8 mouse cellular contexts compared by ENCODE assay signal in the genomic region with DNA sequence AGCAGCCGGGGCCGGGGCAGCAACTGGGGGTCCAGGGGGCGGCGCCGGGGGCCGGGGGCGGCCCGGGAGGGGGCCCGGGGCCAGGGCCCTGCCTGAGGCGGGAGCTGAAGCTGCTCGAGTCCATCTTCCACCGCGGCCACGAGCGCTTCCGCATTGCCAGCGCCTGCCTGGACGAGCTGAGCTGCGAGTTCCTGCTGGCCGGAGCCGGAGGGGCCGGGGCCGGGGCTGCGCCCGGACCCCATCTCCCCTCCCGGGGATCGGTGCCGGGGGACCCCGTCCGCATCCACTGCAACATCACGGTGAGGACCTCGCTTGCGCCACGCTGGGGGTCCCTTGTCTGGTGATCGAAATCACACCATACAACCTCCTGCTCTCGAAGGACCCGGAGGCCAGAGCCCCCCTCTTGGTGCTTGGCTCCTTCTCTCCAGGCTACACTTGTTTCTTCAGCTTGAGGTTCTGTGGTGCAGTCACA. TPM values are rescaled to one million over a fixed set of nuclear protein-coding genes. Genes with fewer than 3 reads are reported as not detected.
A peak's percentile ranks its signal among the peaks of the same experiment; 100 is the strongest.
DNase-seq lines count a peak whose midpoint lies in the region; ATAC-seq and TF ChIP-seq lines count a peak whose summit lies in the region.

No protein-coding gene starts in this region.

- H3K9ac ChIP-seq in embryonic facial prominence, embryonic 11.5 days (replicated peaks; ENCODE audit: low read length): peak overlapping the region; percentile 99
- H3K9ac ChIP-seq in heart, embryonic 16.5 days (ENCODE audit: low read length): peak overlapping the region; percentile 92
- peak overlapping the region; percentile 100 for H3K9ac ChIP-seq in stomach, postnatal 0 days (ENCODE audit: low read length)

- H3K4me2 ChIP-seq in embryonic facial prominence, embryonic 11.5 days (ENCODE audit: low read depth, low read length): peak overlapping the region; percentile 89
- H3K4me2 ChIP-seq in heart, embryonic 16.5 days (ENCODE audit: low read depth, low read length): peak overlapping the region; percentile 92
- H3K4me2 ChIP-seq in stomach, postnatal 0 days (replicated peaks; ENCODE audit: low read depth): peak overlapping the region; percentile 77

- POLR2A ChIA-PET in Patski (lab: Charles Lee): interaction anchor here (1.9 kb wide), 1 partner anchor 9 kb away, joined by 5 read pairs; no protein-coding TSS in a partner anchor

- TF ChIP-seq CTCF in Patski (IDR thresholded peaks at IDR 0.05): no peak
- TF ChIP-seq CTCF in stomach, postnatal 0 days (IDR thresholded peaks at IDR 0.05; ENCODE audit: low read depth): no peak

- ATAC-seq in Patski: peak; percentile 17
- ATAC-seq in embryonic facial prominence, embryonic 11.5 days (replicated peaks; ENCODE audit: insufficient number of reproducible peaks, low FRiP score, low TSS enrichment, low read depth): peak; percentile 24
- ATAC-seq in heart, embryonic 16.5 days (replicated peaks; ENCODE audit: extremely low read depth, insufficient read depth, low FRiP score): peak; percentile 10
- peak; percentile 41 for ATAC-seq in stomach, postnatal 0 days (ENCODE audit: low FRiP score, low TSS enrichment)

- CTCF ChIA-PET in Patski (lab: Charles Lee): interaction anchor here (1.8 to 6.5 kb wide), 5 partner anchors 11 to 80 kb away, joined by 6 to 58 read pairs (median 17); a partner anchor contains a TSS

- H3K27ac ChIP-seq in embryonic facial prominence, embryonic 11.5 days (replicated peaks; ENCODE audit: low read depth, low read length): peak overlapping the region; percentile 93
- H3K27ac ChIP-seq in heart, embryonic 16.5 days (ENCODE audit: low read length): peak overlapping the region; percentile 95
- peak overlapping the region; percentile 98 for H3K27ac ChIP-seq in stomach, postnatal 0 days (replicated peaks)

- peak; percentile 38 for DNase-seq in layer of hippocampus, adult 11-12 months (ENCODE audit: low spot score)
- DNase-seq in layer of hippocampus, adult 9-10 months (ENCODE audit: low spot score): no peak
- DNase-seq in Patski (ENCODE audit: low read depth, low spot score): no peak
- DNase-seq in embryonic facial prominence, embryonic 11.5 days (ENCODE audit: low spot score): no peak
- peak; percentile 29 to 55 for DNase-seq in kidney, postnatal 36 days
- DNase-seq in stomach, postnatal 0 days (ENCODE audit: low spot score): peak; percentile 64

- TF ChIP-seq EP300 in stomach, postnatal 0 days (optimal IDR thresholded peaks at IDR 0.05): no peak

- in situ Hi-C loops in Patski (cut with MboI; ENCODE audit: low pct_unique_long_range_greater_than_20kb): no loop called here

- no peaks in the 10 kb centered on the region for H3K9me3 ChIP-seq in embryonic facial prominence, embryonic 11.5 days (replicated peaks; ENCODE audit: control insufficient read depth, low read length)
- no peaks in the 10 kb centered on the region for H3K9me3 ChIP-seq in heart, embryonic 16.5 days (replicated peaks; ENCODE audit: control insufficient read depth, low read length)
- no peaks in the 10 kb centered on the region for H3K9me3 ChIP-seq in megakaryocyte, embryonic 14.5 days
- no peaks in the 10 kb centered on the region for H3K9me3 ChIP-seq in stomach, postnatal 0 days (ENCODE audit: control insufficient read depth, low read length)

- peak overlapping the region; percentile 99 for H3K4me3 ChIP-seq in embryonic facial prominence, embryonic 11.5 days (ENCODE audit: low read depth, low read length)
- peak overlapping the region; percentile 75 for H3K4me3 ChIP-seq in heart, embryonic 16.5 days (ENCODE audit: low read length)
- peak overlapping the region; percentile 98 for H3K4me3 ChIP-seq in megakaryocyte, embryonic 14.5 days (replicated peaks)
- peak overlapping the region; percentile 99 for H3K4me3 ChIP-seq in stomach, postnatal 0 days (ENCODE audit: low read depth, low read length)

- no peaks in the 10 kb centered on the region for H3K27me3 ChIP-seq in Patski
- H3K27me3 ChIP-seq in embryonic facial prominence, embryonic 11.5 days (ENCODE audit: control insufficient read depth, insufficient read depth, low read length): no peaks in the 10 kb centered on the region
- no peaks in the 10 kb centered on the region for H3K27me3 ChIP-seq in heart, embryonic 16.5 days (ENCODE audit: control insufficient read depth, insufficient read depth, low read length)
- H3K27me3 ChIP-seq in megakaryocyte, embryonic 14.5 days (replicated peaks): no peaks in the 10 kb centered on the region
- no peaks in the 10 kb centered on the region for H3K27me3 ChIP-seq in stomach, postnatal 0 days (ENCODE audit: control insufficient read depth, insufficient read depth, low read length)

- peaks cover 6% of the 10 kb centered on the region for H3K36me3 ChIP-seq in embryonic facial prominence, embryonic 11.5 days (replicated peaks; ENCODE audit: control insufficient read depth, insufficient read depth, low read depth, low read length)
- H3K36me3 ChIP-seq in heart, embryonic 16.5 days (ENCODE audit: control insufficient read depth, insufficient read depth): peaks cover 23% of the 10 kb centered on the region
- peaks cover 62% of the 10 kb centered on the region for H3K36me3 ChIP-seq in megakaryocyte, embryonic 14.5 days (replicated peaks; ENCODE audit: low read length)
- H3K36me3 ChIP-seq in stomach, postnatal 0 days (ENCODE audit: control insufficient read depth, insufficient read depth, low read length): peaks cover 15% of the 10 kb centered on the region

- H3K4me1 ChIP-seq in embryonic facial prominence, embryonic 11.5 days (ENCODE audit: control insufficient read depth, insufficient read depth, low read length): peaks cover 3% of the 10 kb centered on the region; the same call in 1 of the 2 replicates
- H3K4me1 ChIP-seq in heart, embryonic 16.5 days (ENCODE audit: control insufficient read depth, insufficient read depth, low read length): peaks cover 27% of the 10 kb centered on the region
- H3K4me1 ChIP-seq in megakaryocyte, embryonic 14.5 days: peaks cover 60% of the 10 kb centered on the region
- peaks cover 8% of the 10 kb centered on the region; the same call in 1 of the 2 replicates for H3K4me1 ChIP-seq in stomach, postnatal 0 days (replicated peaks; ENCODE audit: control insufficient read depth, insufficient read depth)

- under 1% methylated on average over 37 of the region's 37 CpGs for WGBS in embryonic facial prominence, embryonic 11.5 days
- WGBS in heart, embryonic 16.5 days: 0% methylated on average over 22 of the region's 37 CpGs
- WGBS in stomach, postnatal 0 days: 0% methylated on average over 30 of the region's 37 CpGs

RNA-seq across cellular contexts. Expression of a gene that starts 0.4 kb away (rescaled TPM):
- 147 TPM for polyA plus RNA-seq in Patski (2021)
- polyA plus RNA-seq in embryonic facial prominence, embryonic 11.5 days (2014; fragmentation: Nextera tagmentation; extraction: Ambion mirVana): 21.7 and 24.0 TPM in 2 replicates
- polyA plus RNA-seq in heart, embryonic 16.5 days (2015; fragmentation: Nextera tagmentation; extraction: Ambion mirVana): 7.2 and 8.3 TPM in 2 replicates
- 35.2 and 80.6 TPM in 2 replicates for polyA plus RNA-seq in megakaryocyte, embryonic 14.5 days (2012; ENCODE audit: insufficient read depth, low replicate concordance)
- polyA plus RNA-seq in stomach, postnatal 0 days (2015; fragmentation: Nextera tagmentation; extraction: Ambion mirVana): 6.4 and 6.5 TPM in 2 replicates

RNA-seq across cellular contexts. Expression of a gene that starts 9.3 kb away (rescaled TPM):
- 1.5 TPM for polyA plus RNA-seq in Patski (2021)
- 2.9 and 3.7 TPM in 2 replicates for polyA plus RNA-seq in embryonic facial prominence, embryonic 11.5 days (2014; fragmentation: Nextera tagmentation; extraction: Ambion mirVana)
- 0.25 and 0.29 TPM in 2 replicates for polyA plus RNA-seq in heart, embryonic 16.5 days (2015; fragmentation: Nextera tagmentation; extraction: Ambion mirVana)
- polyA plus RNA-seq in megakaryocyte, embryonic 14.5 days (2012; ENCODE audit: insufficient read depth, low replicate concordance): 0.04 TPM in 1 of 2 replicates, not detected in the other
- polyA plus RNA-seq in stomach, postnatal 0 days (2015; fragmentation: Nextera tagmentation; extraction: Ambion mirVana): 0.68 and 0.81 TPM in 2 replicates

RNA-seq across cellular contexts. Expression of a gene that starts 57.4 kb away (rescaled TPM):
- 0.03 TPM for polyA plus RNA-seq in Patski (2021)
- 2.7 and 3.2 TPM in 2 replicates for polyA plus RNA-seq in embryonic facial prominence, embryonic 11.5 days (2014; fragmentation: Nextera tagmentation; extraction: Ambion mirVana)
- polyA plus RNA-seq in heart, embryonic 16.5 days (2015; fragmentation: Nextera tagmentation; extraction: Ambion mirVana): 4.8 and 7.2 TPM in 2 replicates
- polyA plus RNA-seq in megakaryocyte, embryonic 14.5 days (2012; ENCODE audit: insufficient read depth, low replicate concordance): not detected in 2 replicates
- 1.4 and 1.5 TPM in 2 replicates for polyA plus RNA-seq in stomach, postnatal 0 days (2015; fragmentation: Nextera tagmentation; extraction: Ambion mirVana)

RNA-seq across cellular contexts. Expression of a gene that starts 59.0 kb away (rescaled TPM):
- 39.0 TPM for polyA plus RNA-seq in Patski (2021)
- polyA plus RNA-seq in embryonic facial prominence, embryonic 11.5 days (2014; fragmentation: Nextera tagmentation; extraction: Ambion mirVana): 14.9 and 15.1 TPM in 2 replicates
- polyA plus RNA-seq in heart, embryonic 16.5 days (2015; fragmentation: Nextera tagmentation; extraction: Ambion mirVana): 8.4 and 8.8 TPM in 2 replicates
- 5.3 and 6.3 TPM in 2 replicates for polyA plus RNA-seq in megakaryocyte, embryonic 14.5 days (2012; ENCODE audit: insufficient read depth, low replicate concordance)
- polyA plus RNA-seq in stomach, postnatal 0 days (2015; fragmentation: Nextera tagmentation; extraction: Ambion mirVana): 8.5 and 8.8 TPM in 2 replicates

Comparison
In these comparisons a context has a peak if more than half of its experiments do, and no peak if none do; other contexts are left out.
1. DNase-seq: peak in layer of hippocampus, adult 11-12 months (single experiment), kidney, postnatal 36 days (2 of 2) and stomach, postnatal 0 days (single experiment); none in layer of hippocampus, adult 9-10 months (single experiment), Patski (single experiment) and embryonic facial prominence, embryonic 11.5 days (single experiment).
2. Peak in every context shown above with its lines, with median percentiles within 50 percentile points of each other: ATAC-seq, H3K27ac ChIP-seq, H3K4me2 ChIP-seq, H3K4me3 ChIP-seq and H3K9ac ChIP-seq.